Mouse (Mus musculus) layer of hippocampus, postnatal 10 days (tissue): Measurements from ENCODE around the gene Hist1h2af. TPM values are rescaled to one million over a fixed set of nuclear protein-coding genes. Genes with fewer than 3 reads are reported as not detected.

Experiments used
- DNase-seq, 2 experiments: peaks; one replicate each; pipeline ENCODE4 v3.0.0; 2021; ENCODE audit warnings: low spot score in 2 of 2
- total RNA-seq, 2 experiments: library from RNA; stranded (reverse); gene quantifications; 2 replicates each; pipeline ENCODE4 v1.2.3; 2021

The Hist1h2af gene
- total RNA-seq, 2 experiments from 2014 or later: 45.7 to 51.3 TPM

GRCm38 (mm10) chr13:23513517-23513916 lies 20.2 kb upstream of the Hist1h2af start:
- no peak for DNase-seq

GRCm38 (mm10) chr13:23515281-23515680 lies 18.4 kb upstream of the Hist1h2af start:
- no peak for DNase-seq

- DNase-seq: no peak
Observed at GRCm38 (mm10) chr13:23515826-23516620, 17.7 kb upstream of the Hist1h2af start.

GRCm38 (mm10) chr13:23516822-23517602 lies 16.7 kb upstream of the Hist1h2af start:
- peak; percentile 71 to 83 for DNase-seq

GRCm38 (mm10) chr13:23517603-23518294 lies 16.0 kb upstream of the Hist1h2af start:
- peak; percentile 87 to 91 for DNase-seq

GRCm38 (mm10) chr13:23518295-23518603 lies 15.5 kb upstream of the Hist1h2af start:
- DNase-seq: no peak

GRCm38 (mm10) chr13:23518885-23519284 lies 14.8 kb upstream of the Hist1h2af start:
- peak; percentile 75 to 83 for DNase-seq

GRCm38 (mm10) chr13:23519416-23519815 lies 14.3 kb upstream of the Hist1h2af start:
- DNase-seq: peak; percentile 76 to 78

- DNase-seq: peak; percentile 68 to 78
Observed at GRCm38 (mm10) chr13:23521703-23522102, 12.0 kb upstream of the Hist1h2af start.

- no peak for DNase-seq
Observed at GRCm38 (mm10) chr13:23523976-23524375, 9.7 kb upstream of the Hist1h2af start.

GRCm38 (mm10) chr13:23524654-23525053 lies 9.1 kb upstream of the Hist1h2af start:
- peak; percentile 86 to 87 for DNase-seq

GRCm38 (mm10) chr13:23525901-23526300 lies 7.8 kb upstream of the Hist1h2af start:
- DNase-seq: no peak

GRCm38 (mm10) chr13:23526312-23526711 lies 7.4 kb upstream of the Hist1h2af start:
- peak; percentile 96 for DNase-seq

GRCm38 (mm10) chr13:23529005-23529404 lies 4.7 kb upstream of the Hist1h2af start:
- DNase-seq: no peak

GRCm38 (mm10) chr13:23529480-23530165 lies 4.1 kb upstream of the Hist1h2af start:
- no peak for DNase-seq

- DNase-seq: peak; percentile 71 to 76
Observed at GRCm38 (mm10) chr13:23530181-23530900, 3.4 kb upstream of the Hist1h2af start.

- DNase-seq: peak; percentile 95 to 96
Observed at GRCm38 (mm10) chr13:23530901-23531875, 2.5 kb upstream of the Hist1h2af start, which contains the start of gene Hist1h4h. Hist1h4h (plus strand) TSS chr13:23531050.

GRCm38 (mm10) chr13:23532262-23533075 lies 1.2 kb upstream of the Hist1h2af start:
- no peak for DNase-seq
